Mouse (Mus musculus) cerebellum, adult 2 months (tissue): ENCODE results near the gene Cideb. TPM values are rescaled to one million over a fixed set of nuclear protein-coding genes. Genes with fewer than 3 reads are reported as not detected.

ENCODE experiments used
- DNase-seq, 2 experiments: peaks; one replicate each; pipeline ENCODE4 v3.0.0; 2021
- H3K27ac ChIP-seq: fragments of 200-500 bp; 2 replicates; pipeline ENCODE4 v1.5.1; 2012; ENCODE audit warnings: low read length, control low read depth, inconsistent platforms; ENCODE audit not compliant: insufficient read depth
- H3K27me3 ChIP-seq: fragments of 200-500 bp; 2 replicates; pipeline ENCODE4 v1.6.1; 2012; ENCODE audit warnings: inconsistent platforms, mild to moderate bottlenecking, low read length, moderate library complexity; ENCODE audit not compliant: control insufficient read depth, insufficient read depth
- H3K4me1 ChIP-seq: fragments of 200-500 bp; 2 replicates; pipeline ENCODE4 v1.6.1; 2011; ENCODE audit warnings: low read length; ENCODE audit not compliant: control insufficient read depth, insufficient read depth
- H3K4me3 ChIP-seq: fragments of 200-500 bp; replicated peaks from 2 replicates; pipeline ENCODE3; 2011; ENCODE audit warnings: mild to moderate bottlenecking, low read depth, low read length, control low read depth; ENCODE audit not compliant: insufficient read depth
- CTCF ChIP-seq: fragments of 200-500 bp; IDR thresholded peaks from 2 replicates; pipeline ENCODE4 v1.5.1; 2011; ENCODE audit warnings: low read depth, mild to moderate bottlenecking, control low read depth, low read length, moderate library complexity, borderline replicate concordance; ENCODE audit not compliant: insufficient read depth
- POLR2A ChIP-seq: fragments of 200-500 bp; IDR thresholded peaks from 2 replicates; pipeline ENCODE4 v1.6.1; 2011; ENCODE audit warnings: low read length, control low read depth, borderline replicate concordance; ENCODE audit not compliant: insufficient read depth
- WGBS: fragments of 180-500 bp; shearing (Covaris S2); methylation state at CpG from one replicate; pipeline ENCODE4 v1.1.7; 2018; 5-methylcytosine and 5-hydroxymethylcytosine counted together
- polyA plus RNA-seq: library from polyadenylated mRNA; depleted of rRNA; stranded (reverse); fragments of >200 nt; gene quantifications from 2 replicates; pipeline ENCODE4 v1.2.3, GENCODE M21; 2012

The Cideb gene
- polyA plus RNA-seq, 1 experiment: 15.2 TPM

- Histone ChIP-seq H3K4me3 (no peak overlapping the region), H3K27me3 (no peaks in the 10 kb centered on the region), H3K4me1 (0 out of 2 replicates have a peak, but pooled peaks cover 4% of the 10 kb centered on the region), H3K27ac (no peak overlapping the region)
- DNase-seq: peak; percentile 73 to 84
- TF ChIP-seq CTCF (peak; percentile 96), POLR2A (no peak)
- WGBS: 9% methylated on average over 10 of the region's 10 CpGs
Measured at GRCm38 (mm10) chr14:55743711-55744110, 14.5 kb downstream of the Cideb start.

- WGBS: 89% methylated on average over 9 of the region's 9 CpGs
- H3K27me3 ChIP-seq: no peaks in the 10 kb centered on the region
- DNase-seq: no peak
- H3K4me3 ChIP-seq: no peak overlapping the region
- TF ChIP-seq POLR2A: no peak
- no peak for TF ChIP-seq CTCF
- no peaks in the 10 kb centered on the region for H3K4me1 ChIP-seq
- no peak overlapping the region for H3K27ac ChIP-seq
Measured at GRCm38 (mm10) chr14:55737086-55737687, 21.1 kb downstream of the Cideb start.

GRCm38 (mm10) chr14:55735758-55736157, 22.5 kb downstream of the Cideb start:
- DNase-seq: no peak
- WGBS: 62% methylated on average over 4 of the region's 4 CpGs
- TF ChIP-seq POLR2A: no peak
- no peak for TF ChIP-seq CTCF
- Histone ChIP-seq H3K4me1 (no peaks in the 10 kb centered on the region), H3K27me3 (no peaks in the 10 kb centered on the region), H3K4me3 (no peak overlapping the region), H3K27ac (no peak overlapping the region)

- 82% methylated on average over 3 of the region's 3 CpGs for WGBS
- TF ChIP-seq CTCF: no peak
- TF ChIP-seq POLR2A: no peak
- Histone ChIP-seq H3K4me3 (no peak overlapping the region), H3K27ac (no peak overlapping the region), H3K27me3 (no peaks in the 10 kb centered on the region), H3K4me1 (no peaks in the 10 kb centered on the region)
- DNase-seq: no peak
Measured at GRCm38 (mm10) chr14:55735334-55735733, 22.9 kb downstream of the Cideb start.

- no peaks in the 10 kb centered on the region for H3K4me1 ChIP-seq
- no peak for DNase-seq
- no peak overlapping the region for H3K27ac ChIP-seq
- TF ChIP-seq CTCF: no peak
- no peak for TF ChIP-seq POLR2A
- WGBS: 81% methylated on average over 7 of the region's 7 CpGs
- no peak overlapping the region for H3K4me3 ChIP-seq
- no peaks in the 10 kb centered on the region for H3K27me3 ChIP-seq
Measured at GRCm38 (mm10) chr14:55734869-55735268, 23.4 kb downstream of the Cideb start.

GRCm38 (mm10) chr14:55733889-55734288, 24.4 kb downstream of the Cideb start:
- no peak for DNase-seq
- WGBS: 79% methylated on average over 10 of the region's 10 CpGs
- H3K27me3 ChIP-seq: no peaks in the 10 kb centered on the region
- no peak overlapping the region for H3K27ac ChIP-seq
- no peaks in the 10 kb centered on the region for H3K4me1 ChIP-seq
- TF ChIP-seq POLR2A: no peak
- no peak for TF ChIP-seq CTCF
- H3K4me3 ChIP-seq: no peak overlapping the region

GRCm38 (mm10) chr14:55730531-55731032, 27.7 kb downstream of the Cideb start:
- 0 out of 2 replicates have a peak overlapping the region, but pooled peaks have one; percentile 28 for H3K27ac ChIP-seq
- TF ChIP-seq POLR2A (no peak), CTCF (no peak)
- DNase-seq: peak in 1 of 2 experiments; percentile 31
- 7% methylated on average over 7 of the region's 7 CpGs for WGBS
- H3K4me1 ChIP-seq: no peaks in the 10 kb centered on the region
- H3K27me3 ChIP-seq: no peaks in the 10 kb centered on the region
- H3K4me3 ChIP-seq: no peak overlapping the region

- Histone ChIP-seq H3K4me1 (no peaks in the 10 kb centered on the region), H3K27me3 (no peaks in the 10 kb centered on the region), H3K27ac (no peak overlapping the region), H3K4me3 (no peak overlapping the region)
- no peak for DNase-seq
- no peak for TF ChIP-seq CTCF
- WGBS: 21% methylated on average over 7 of the region's 7 CpGs
Measured at GRCm38 (mm10) chr14:55730116-55730515, 28.1 kb downstream of the Cideb start.
